20 mouse cellular contexts compared by ENCODE assay signal in genomic region chr8:117055097-117055496, GRCm38 (mm10). TPM values are rescaled to one million over a fixed set of nuclear protein-coding genes. Genes with fewer than 3 reads are reported as not detected.
DNase-seq lines count a peak whose midpoint lies in the region; ATAC-seq lines count a peak whose summit lies in the region.
"Had no signal": no experiment of that assay in that cellular context is flagged by ENCODE, and none has a peak within 500 bp of the region (broad histone marks: within the 10 kb centered on the region; RNA-seq: fewer than 3 reads in every experiment).

No protein-coding gene starts in this region.

- H3K4me3 ChIP-seq in heart, embryonic 12.5 days = no peak overlapping the region
- H3K4me3 ChIP-seq in macrophage (ENCODE audit: inconsistent target) = no peak overlapping the region
- no peak overlapping the region for H3K4me3 ChIP-seq in limb, embryonic 10.5 days
- H3K4me3 ChIP-seq: forebrain, embryonic 15.5 days; gastrocnemius, adult 2 months; limb, embryonic 13.5 days; neural tube, embryonic 15.5 days had no signal

- WGBS in heart, embryonic 12.5 days = 36% methylated on average over 6 of the region's 6 CpGs
- 14% methylated on average over 6 of the region's 6 CpGs for WGBS in macrophage (ENCODE audit: missing documents)
- WGBS in limb, embryonic 10.5 days = 77% methylated on average over 6 of the region's 6 CpGs

- DNase-seq in heart, adult 8-10 months (ENCODE audit: low spot score) = peak; percentile 28
- DNase-seq in spleen, postnatal 36 days (ENCODE audit: low spot score in 2 of 2) = peak; percentile 11 to 35
- DNase-seq in spleen, adult 12 weeks (ENCODE audit: low spot score) = no peak
- no peak for DNase-seq in layer of hippocampus, adult 11-12 months (ENCODE audit: low spot score)
- no peak for DNase-seq in left cerebral cortex, postnatal 25 days (ENCODE audit: low spot score in 2 of 2)
- no peak for DNase-seq in limb, embryonic 10.5 days (ENCODE audit: low spot score)
- DNase-seq: adrenal gland, postnatal 36 days; cerebellum, adult 18-20 months; embryo, embryonic 11 days; gastrocnemius, adult 2 months; kidney, postnatal 25 days; right cerebral cortex, adult 18-20 months had no signal

- no peak overlapping the region for H3K9ac ChIP-seq in heart, embryonic 12.5 days
- H3K9ac ChIP-seq: forebrain, embryonic 15.5 days; limb, embryonic 13.5 days; neural tube, embryonic 15.5 days had no signal

- no peaks in the 10 kb centered on the region for H3K36me3 ChIP-seq in heart, embryonic 12.5 days
- no peaks in the 10 kb centered on the region for H3K36me3 ChIP-seq in macrophage (ENCODE audit: inconsistent target)
- H3K36me3 ChIP-seq in limb, embryonic 10.5 days = no peaks in the 10 kb centered on the region
- H3K36me3 ChIP-seq: forebrain, embryonic 15.5 days; limb, embryonic 13.5 days; neural tube, embryonic 15.5 days had no signal

- no peak for ATAC-seq in heart, embryonic 12.5 days (ENCODE audit: insufficient number of reproducible peaks, low FRiP score)
- ATAC-seq: forebrain, embryonic 15.5 days; intestine, postnatal 0 days had no signal

- H3K27me3 ChIP-seq in heart, embryonic 12.5 days (replicated peaks) = peaks cover 6% of the 10 kb centered on the region; the same call in 1 of the 2 replicates
- no peaks in the 10 kb centered on the region for H3K27me3 ChIP-seq in limb, embryonic 10.5 days (ENCODE audit: low read depth, poor library complexity, severe bottlenecking)
- H3K27me3 ChIP-seq: forebrain, embryonic 15.5 days; limb, embryonic 13.5 days; neural tube, embryonic 15.5 days had no signal

- H3K79me2 ChIP-seq in macrophage (ENCODE audit: inconsistent target) = no peaks in the 10 kb centered on the region

- H3K9me3 ChIP-seq in heart, embryonic 12.5 days (replicated peaks) = no peaks in the 10 kb centered on the region
- no peaks in the 10 kb centered on the region for H3K9me3 ChIP-seq in limb, embryonic 10.5 days (replicated peaks)
- H3K9me3 ChIP-seq: forebrain, embryonic 15.5 days; limb, embryonic 13.5 days; neural tube, embryonic 15.5 days had no signal

- peaks cover 5% of the 10 kb centered on the region for H3K4me1 ChIP-seq in heart, embryonic 12.5 days (replicated peaks)
- peaks cover 10% of the 10 kb centered on the region; the same call in 1 of the 2 replicates for H3K4me1 ChIP-seq in limb, embryonic 10.5 days
- H3K4me1 ChIP-seq: forebrain, embryonic 15.5 days; limb, embryonic 13.5 days; neural tube, embryonic 15.5 days had no signal

- H3K27ac ChIP-seq in heart, embryonic 12.5 days (ENCODE audit: poor library complexity, severe bottlenecking) = no peak overlapping the region
- peak overlapping the region; percentile 96 for H3K27ac ChIP-seq in macrophage
- no peak overlapping the region for H3K27ac ChIP-seq in limb, embryonic 10.5 days
- H3K27ac ChIP-seq: forebrain, embryonic 15.5 days; gastrocnemius, adult 2 months; limb, embryonic 13.5 days; neural tube, embryonic 15.5 days had no signal

- no peak overlapping the region for H3K4me2 ChIP-seq in heart, embryonic 12.5 days
- H3K4me2 ChIP-seq: forebrain, embryonic 15.5 days; heart, embryonic 11.5 days; limb, embryonic 13.5 days; neural tube, embryonic 15.5 days had no signal

- intact Hi-C loops in left cerebral cortex, postnatal 25 days (cut with DNase I) = no loop called here

RNA-seq across cellular contexts. Expression of gene Pkd1l2, which starts 27.2 kb away (rescaled TPM):
- total RNA-seq in heart, adult 8-10 months (2022) = under 1 TPM in 2 of 4 experiments, not detected in 2; 0.03 to 0.17 TPM
- 0.11 TPM in 1 of 2 replicates, not detected in the other for polyA plus RNA-seq in heart, embryonic 12.5 days (2016; fragmentation: Nextera tagmentation; extraction: Ambion mirVana)
- 1 to 10 TPM in 11 of 26 experiments, under 1 TPM in 15; 0.08 to 3.3 (median 0.97) TPM for total RNA-seq in macrophage (2018; cell fraction: chromatin; rRNA removed)
- total RNA-seq in macrophage (2018; cell fraction: cytosol; rRNA removed) = under 1 TPM; 0.06 to 0.41 (median 0.22) TPM
- total RNA-seq in macrophage (2018; cell fraction: nucleus; rRNA removed) = 1 to 10 TPM in 5 of 26 experiments, under 1 TPM in 18, not detected in 3; 0.06 to 1.6 (median 0.55) TPM
- polyA plus RNA-seq in macrophage (2018) = 0.11 to 0.34 TPM (median 0.20 TPM) in 3 replicates
- under 1 TPM in 1 of 2 experiments, not detected in 1; 0.07 TPM for total RNA-seq in left cerebral cortex, postnatal 25 days (2021)
- not detected in 2 replicates for polyA plus RNA-seq in limb, embryonic 10.5 days (2016; fragmentation: Nextera tagmentation; extraction: Ambion mirVana)
- polyA plus RNA-seq: forebrain, embryonic 15.5 days; hindbrain, embryonic 11.5 days; limb, embryonic 13.5 days had no signal

RNA-seq across cellular contexts. Expression of gene Bco1, which starts 40.6 kb away (rescaled TPM):
- not detected for total RNA-seq in heart, adult 8-10 months (2022)
- polyA plus RNA-seq in heart, embryonic 12.5 days (2016; fragmentation: Nextera tagmentation; extraction: Ambion mirVana) = 0.08 and 0.34 TPM in 2 replicates
- total RNA-seq in macrophage (2018; cell fraction: chromatin; rRNA removed) = not detected
- not detected for total RNA-seq in macrophage (2018; cell fraction: cytosol; rRNA removed)
- total RNA-seq in macrophage (2018; cell fraction: nucleus; rRNA removed) = not detected
- not detected in 3 replicates for polyA plus RNA-seq in macrophage (2018)
- total RNA-seq in left cerebral cortex, postnatal 25 days (2021) = not detected
- not detected in 2 replicates for polyA plus RNA-seq in limb, embryonic 10.5 days (2016; fragmentation: Nextera tagmentation; extraction: Ambion mirVana)
- total RNA-seq: gastrocnemius, adult 2 months had no signal

Comparison
In these comparisons a context has a peak if more than half of its experiments do, and no peak if none do; other contexts are left out.
1. DNase-seq: peak in heart, adult 8-10 months (single experiment) and spleen, postnatal 36 days (2 of 2); none in spleen, adult 12 weeks (single experiment), layer of hippocampus, adult 11-12 months (single experiment), left cerebral cortex, postnatal 25 days (0 of 2) and limb, embryonic 10.5 days (single experiment).